Mouse (Mus musculus): ENCODE data around the gene Gimap4. TPM values are rescaled to one million over a fixed set of nuclear protein-coding genes. Genes with fewer than 3 reads are reported as not detected.

The Gimap4 gene
- total RNA-seq, 1 experiment, result 0.67 TPM

- no peak for TF ChIP-seq ZC3H11A (IDR thresholded peaks at IDR 0.05; ENCODE audit: borderline replicate concordance, low read depth, low read length)
- no peak for TF ChIP-seq CHD2 (IDR thresholded peaks at IDR 0.05; ENCODE audit: low read depth, low read length)
- TF ChIP-seq MAFK (IDR thresholded peaks at IDR 0.05; ENCODE audit: insufficient read depth, low read depth, low read length), result no peak
- TF ChIP-seq ZNF384 (IDR thresholded peaks at IDR 0.05; ENCODE audit: low read depth, low read length), result no peak
- TF ChIP-seq HCFC1 (IDR thresholded peaks at IDR 0.05; ENCODE audit: borderline replicate concordance, insufficient read depth, low read length), result no peak
- Histone ChIP-seq H3K9me3 (ENCODE audit: control insufficient read depth, insufficient read depth, low read depth, low read length) (no peaks in the 10 kb centered on the region), H3K9ac (ENCODE audit: insufficient read depth, low read depth, low read length, poor library complexity, severe bottlenecking) (no peak overlapping the region), H3K36me3 (ENCODE audit: control insufficient read depth, insufficient read depth, low read length, poor library complexity, severe bottlenecking) (no peaks in the 10 kb centered on the region), H3K27ac (ENCODE audit: insufficient read depth, low read depth, low read length, poor library complexity, severe bottlenecking) (no peak overlapping the region), H3K4me3 (ENCODE audit: insufficient read depth in 1 of 2, low read depth in 1 of 2, low read length in 2 of 2, poor library complexity in 1 of 2, severe bottlenecking in 1 of 2) (no peak overlapping the region), H3K4me1 (ENCODE audit: control insufficient read depth in 2 of 2, insufficient read depth in 2 of 2, low read length in 2 of 2, poor library complexity in 1 of 2) (peaks cover 4 to 14% of the 10 kb centered on the region in 2 experiments)
- in situ Hi-C loops (cut with MboI; ENCODE audit: low sequenced_read_pairs in 2 of 2, unreplicated experiment in 2 of 2), result no loop called here
- no peak for DNase-seq (ENCODE audit: low read depth, low spot score)
Measured at GRCm38 (mm10) chr6:48677492-48678345, 6.6 kb upstream of the Gimap4 start.

GRCm38 (mm10) chr6:48678391-48678790, 6.0 kb upstream of the Gimap4 start:
- Histone ChIP-seq H3K36me3 (ENCODE audit: control insufficient read depth, insufficient read depth, low read length, poor library complexity, severe bottlenecking) (no peaks in the 10 kb centered on the region), H3K9ac (ENCODE audit: insufficient read depth, low read depth, low read length, poor library complexity, severe bottlenecking) (no peak overlapping the region), H3K27ac (ENCODE audit: insufficient read depth, low read depth, low read length, poor library complexity, severe bottlenecking) (no peak overlapping the region), H3K4me1 (ENCODE audit: control insufficient read depth in 2 of 2, insufficient read depth in 2 of 2, low read length in 2 of 2, poor library complexity in 1 of 2) (peaks cover 4 to 14% of the 10 kb centered on the region in 2 experiments), H3K4me3 (ENCODE audit: insufficient read depth in 1 of 2, low read depth in 1 of 2, low read length in 2 of 2, poor library complexity in 1 of 2, severe bottlenecking in 1 of 2) (no peak overlapping the region), H3K9me3 (ENCODE audit: control insufficient read depth, insufficient read depth, low read depth, low read length) (no peaks in the 10 kb centered on the region)
- no peak for DNase-seq (ENCODE audit: low read depth, low spot score)
- TF ChIP-seq CHD2 (IDR thresholded peaks at IDR 0.05; ENCODE audit: low read depth, low read length) (no peak), ZNF384 (IDR thresholded peaks at IDR 0.05; ENCODE audit: low read depth, low read length) (no peak), ZC3H11A (IDR thresholded peaks at IDR 0.05; ENCODE audit: borderline replicate concordance, low read depth, low read length) (no peak), MAFK (IDR thresholded peaks at IDR 0.05; ENCODE audit: insufficient read depth, low read depth, low read length) (no peak), HCFC1 (IDR thresholded peaks at IDR 0.05; ENCODE audit: borderline replicate concordance, insufficient read depth, low read length) (no peak)
- in situ Hi-C loops (cut with MboI; ENCODE audit: low sequenced_read_pairs in 2 of 2, unreplicated experiment in 2 of 2), result no loop called here

GRCm38 (mm10) chr6:48679701-48680100, 4.6 kb upstream of the Gimap4 start:
- no peak for DNase-seq (ENCODE audit: low read depth, low spot score)
- H3K4me3 ChIP-seq (ENCODE audit: insufficient read depth in 1 of 2, low read depth in 1 of 2, low read length in 2 of 2, poor library complexity in 1 of 2, severe bottlenecking in 1 of 2), result no peak overlapping the region
- H3K27ac ChIP-seq (ENCODE audit: insufficient read depth, low read depth, low read length, poor library complexity, severe bottlenecking), result no peak overlapping the region
- H3K4me1 ChIP-seq (ENCODE audit: control insufficient read depth in 2 of 2, insufficient read depth in 2 of 2, low read length in 2 of 2, poor library complexity in 1 of 2), result peaks cover 4 to 14% of the 10 kb centered on the region in 2 experiments
- H3K9me3 ChIP-seq (ENCODE audit: control insufficient read depth, insufficient read depth, low read depth, low read length), result no peaks in the 10 kb centered on the region
- H3K36me3 ChIP-seq (ENCODE audit: control insufficient read depth, insufficient read depth, low read length, poor library complexity, severe bottlenecking), result no peaks in the 10 kb centered on the region
- in situ Hi-C loops (cut with MboI; ENCODE audit: low sequenced_read_pairs in 2 of 2, unreplicated experiment in 2 of 2), result no loop called here
- no peak overlapping the region for H3K9ac ChIP-seq (ENCODE audit: insufficient read depth, low read depth, low read length, poor library complexity, severe bottlenecking)
- TF ChIP-seq MAFK (IDR thresholded peaks at IDR 0.05; ENCODE audit: insufficient read depth, low read depth, low read length) (no peak), HCFC1 (IDR thresholded peaks at IDR 0.05; ENCODE audit: borderline replicate concordance, insufficient read depth, low read length) (no peak), CHD2 (IDR thresholded peaks at IDR 0.05; ENCODE audit: low read depth, low read length) (no peak), ZC3H11A (IDR thresholded peaks at IDR 0.05; ENCODE audit: borderline replicate concordance, low read depth, low read length) (no peak), ZNF384 (IDR thresholded peaks at IDR 0.05; ENCODE audit: low read depth, low read length) (no peak)

- no peak overlapping the region for H3K4me3 ChIP-seq (ENCODE audit: insufficient read depth in 1 of 2, low read depth in 1 of 2, low read length in 2 of 2, poor library complexity in 1 of 2, severe bottlenecking in 1 of 2)
- no peak for TF ChIP-seq ZC3H11A (IDR thresholded peaks at IDR 0.05; ENCODE audit: borderline replicate concordance, low read depth, low read length)
- TF ChIP-seq MAFK (IDR thresholded peaks at IDR 0.05; ENCODE audit: insufficient read depth, low read depth, low read length), result no peak
- TF ChIP-seq CHD2 (IDR thresholded peaks at IDR 0.05; ENCODE audit: low read depth, low read length), result no peak
- TF ChIP-seq ZNF384 (IDR thresholded peaks at IDR 0.05; ENCODE audit: low read depth, low read length), result no peak
- no peak for TF ChIP-seq HCFC1 (IDR thresholded peaks at IDR 0.05; ENCODE audit: borderline replicate concordance, insufficient read depth, low read length)
- no peak for DNase-seq (ENCODE audit: low read depth, low spot score)
- H3K9me3 ChIP-seq (ENCODE audit: control insufficient read depth, insufficient read depth, low read depth, low read length), result no peaks in the 10 kb centered on the region
- no peaks in the 10 kb centered on the region for H3K36me3 ChIP-seq (ENCODE audit: control insufficient read depth, insufficient read depth, low read length, poor library complexity, severe bottlenecking)
- peaks cover 4 to 10% of the 10 kb centered on the region in 2 experiments for H3K4me1 ChIP-seq (ENCODE audit: control insufficient read depth in 2 of 2, insufficient read depth in 2 of 2, low read length in 2 of 2, poor library complexity in 1 of 2)
- H3K9ac ChIP-seq (ENCODE audit: insufficient read depth, low read depth, low read length, poor library complexity, severe bottlenecking), result no peak overlapping the region
- in situ Hi-C loops (cut with MboI; ENCODE audit: low sequenced_read_pairs in 2 of 2, unreplicated experiment in 2 of 2), result no loop called here
- H3K27ac ChIP-seq (ENCODE audit: insufficient read depth, low read depth, low read length, poor library complexity, severe bottlenecking), result no peak overlapping the region
Measured at GRCm38 (mm10) chr6:48680421-48680820, 3.9 kb upstream of the Gimap4 start.

All from ES-E14 (cell line).